Mouse (Mus musculus): ENCODE measurements around the gene Etnk1. TPM values are rescaled to one million over a fixed set of nuclear protein-coding genes. Genes with fewer than 3 reads are reported as not detected.

Etnk1 gene
- total and polyA plus RNA-seq, 3 experiments: 27.1 to 33.4 (median 32.8) TPM

DNA sequence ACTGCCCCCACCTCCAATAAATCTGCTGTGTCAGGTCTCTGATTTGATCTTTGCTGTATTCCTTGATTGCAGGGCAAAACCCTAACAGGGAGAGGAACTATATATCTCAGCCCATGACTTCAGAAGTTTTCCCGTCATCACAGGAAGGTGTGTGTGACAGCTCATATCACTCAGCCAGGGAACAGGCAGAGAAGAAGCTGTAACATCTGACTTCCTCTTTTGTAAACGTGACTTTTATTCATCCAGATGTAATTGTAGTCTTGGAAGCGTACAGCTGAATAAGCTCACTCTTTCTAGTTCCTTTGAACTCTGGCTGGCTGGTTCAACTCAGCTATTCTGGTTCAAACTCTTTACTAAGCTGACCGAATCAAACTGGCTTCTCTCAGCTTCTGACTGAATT lies 36.6 kb upstream of the Etnk1 start:
- Histone ChIP-seq H3K4me2 (ENCODE audit: insufficient read depth, low read depth, poor library complexity, severe bottlenecking) (no peak overlapping the region), H3K4me3 (replicated peaks in 1 of 3; ENCODE audit: low read depth in 2 of 3, low read length in 2 of 3, poor library complexity in 1 of 3) (no peak overlapping the region), H3K4me1 (ENCODE audit: control insufficient read depth in 1 of 2, insufficient read depth in 2 of 2) (peaks cover 3 to 9% of the 10 kb centered on the region in 2 experiments; a peak in 3 of 4 replicates), H3K36me3 (replicated peaks in 1 of 2; ENCODE audit: control insufficient read depth in 1 of 2, insufficient read depth in 1 of 2, low read length in 1 of 2) (no peaks in the 10 kb centered on the region), H3K27ac (ENCODE audit: insufficient read depth, low read depth) (no peak overlapping the region), H3K9ac (ENCODE audit: insufficient read depth, low read depth) (no peak overlapping the region), H3K27me3 (replicated peaks) (no peaks in the 10 kb centered on the region), H3K9me3 (replicated peaks; ENCODE audit: low read length) (peaks cover 3% of the 10 kb centered on the region), H3K79me2 (replicated peaks; ENCODE audit: control insufficient read depth, extremely low read depth, insufficient read depth, poor library complexity, severe bottlenecking) (no peaks in the 10 kb centered on the region)
- no peak for DNase-seq (ENCODE audit: extremely low read depth)
- no peak for TF ChIP-seq MXI1 (IDR thresholded peaks at IDR 0.05; ENCODE audit: low read depth, low read length)
- TF ChIP-seq RCOR1 (conservative IDR thresholded peaks at IDR 0.05; ENCODE audit: low read depth, low read length): no peak
- no peak for TF ChIP-seq MAFK (IDR thresholded peaks at IDR 0.05; ENCODE audit: insufficient replicate concordance, low read length)
- no peak for TF ChIP-seq ELF1 (IDR thresholded peaks at IDR 0.05; ENCODE audit: low read depth, low read length)
- TF ChIP-seq ZNF384 (IDR thresholded peaks at IDR 0.05; ENCODE audit: low read depth, low read length): no peak
- no peak for TF ChIP-seq POLR2AphosphoS2 (IDR thresholded peaks at IDR 0.05; ENCODE audit: low read depth, low read length)
- no peak for TF ChIP-seq USF2 (conservative IDR thresholded peaks at IDR 0.05; ENCODE audit: low read depth, low read length)
- no peak for TF ChIP-seq BHLHE40 (IDR thresholded peaks at IDR 0.05; ENCODE audit: low read depth, low read length)
- TF ChIP-seq NRF1 (IDR thresholded peaks at IDR 0.05; ENCODE audit: low read depth, low read length): no peak
- no peak for TF ChIP-seq SMC3 (IDR thresholded peaks at IDR 0.05; ENCODE audit: low read depth, low read length)
- TF ChIP-seq JUND (conservative IDR thresholded peaks at IDR 0.05; ENCODE audit: low read depth, low read length): no peak
- TF ChIP-seq CHD2 (IDR thresholded peaks at IDR 0.05; ENCODE audit: low read length): no peak
- TF ChIP-seq UBTF (IDR thresholded peaks at IDR 0.05; ENCODE audit: low read depth, low read length): no peak
- in situ Hi-C loops (cut with MboI; ENCODE audit: low pct_ligation_motif_present, low pct_unique_long_range_greater_than_20kb, low sequenced_read_pairs) (no loop called here), dilution Hi-C loops (cut with MboI; ENCODE audit: extremely low pct_ligation_motif_present, extremely low pct_unique_long_range_greater_than_20kb, low sequenced_read_pairs) (no loop called here)

DNA sequence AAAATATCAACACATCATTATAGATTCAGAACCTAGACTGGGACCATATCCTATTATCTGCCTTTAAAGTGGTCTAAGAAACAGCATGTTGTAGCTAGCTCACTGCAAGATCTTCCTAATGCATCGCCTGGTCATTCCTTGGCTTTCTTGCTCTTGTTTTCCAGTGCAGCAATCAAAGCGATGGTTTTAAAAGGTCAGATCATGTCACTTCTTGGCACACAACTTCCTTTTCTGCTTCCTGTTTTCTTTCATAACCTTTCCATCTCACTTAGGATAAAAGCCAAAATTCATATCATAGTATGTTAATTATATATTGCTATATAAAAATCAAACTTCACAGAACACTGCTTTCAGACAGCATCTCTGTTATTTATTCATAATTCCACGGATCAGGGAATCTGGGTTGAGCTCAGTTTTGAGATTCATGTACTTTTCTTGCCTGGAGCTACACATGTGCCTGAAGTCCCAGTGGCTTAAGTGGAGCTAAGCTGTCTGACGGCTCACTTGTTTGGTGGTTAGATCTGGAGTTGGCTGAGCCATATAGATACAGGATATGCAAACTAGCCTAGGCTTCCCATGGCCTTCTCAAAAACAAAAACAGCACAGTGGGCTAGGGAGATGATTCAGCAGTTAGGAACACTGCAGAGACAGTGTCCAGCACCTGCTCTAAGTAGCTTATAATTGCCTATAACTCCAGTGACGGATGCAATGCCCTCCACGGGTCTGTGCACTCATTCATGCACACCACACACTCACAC lies 34.9 kb upstream of the Etnk1 start:
- no peak overlapping the region for H3K9ac ChIP-seq (ENCODE audit: insufficient read depth, low read depth)
- no peak overlapping the region for H3K4me2 ChIP-seq (ENCODE audit: insufficient read depth, low read depth, poor library complexity, severe bottlenecking)
- TF ChIP-seq JUN (IDR thresholded peaks at IDR 0.05; ENCODE audit: insufficient read depth, low read depth, low read length) (no peak), MYC (IDR thresholded peaks at IDR 0.05; ENCODE audit: low read depth, low read length) (no peak), RCOR1 (conservative IDR thresholded peaks at IDR 0.05; ENCODE audit: low read depth, low read length) (no peak), MAZ (IDR thresholded peaks at IDR 0.05; ENCODE audit: low read depth, low read length) (no peak), MAFK (IDR thresholded peaks at IDR 0.05; ENCODE audit: insufficient replicate concordance, low read length) (no peak), ZKSCAN1 (IDR thresholded peaks at IDR 0.05; ENCODE audit: borderline replicate concordance, low read depth, low read length) (no peak), PAX5 (IDR thresholded peaks at IDR 0.05; ENCODE audit: low read length) (no peak), HCFC1 (IDR thresholded peaks at IDR 0.05; ENCODE audit: low read depth, low read length) (no peak), BHLHE40 (IDR thresholded peaks at IDR 0.05; ENCODE audit: low read depth, low read length) (no peak), ZNF384 (IDR thresholded peaks at IDR 0.05; ENCODE audit: low read depth, low read length) (no peak), ELF1 (IDR thresholded peaks at IDR 0.05; ENCODE audit: low read depth, low read length) (no peak), ETS1 (conservative IDR thresholded peaks at IDR 0.05; ENCODE audit: low read depth, low read length) (no peak), E2F4 (IDR thresholded peaks at IDR 0.05; ENCODE audit: insufficient replicate concordance, low read depth, low read length) (no peak), ZMIZ1 (IDR thresholded peaks at IDR 0.05; ENCODE audit: low read depth, low read length) (no peak), RAD21 (IDR thresholded peaks at IDR 0.05; ENCODE audit: low read depth, low read length) (no peak), NRF1 (IDR thresholded peaks at IDR 0.05; ENCODE audit: low read depth, low read length) (no peak), ZC3H11A (IDR thresholded peaks at IDR 0.05; ENCODE audit: low read depth, low read length) (no peak), MAX (IDR thresholded peaks at IDR 0.05; ENCODE audit: low read length) (no peak)
- H3K79me2 ChIP-seq (replicated peaks; ENCODE audit: control insufficient read depth, extremely low read depth, insufficient read depth, poor library complexity, severe bottlenecking): no peaks in the 10 kb centered on the region
- H3K4me3 ChIP-seq (replicated peaks in 1 of 3; ENCODE audit: low read depth in 2 of 3, low read length in 2 of 3, poor library complexity in 1 of 3): no peak overlapping the region
- H3K27ac ChIP-seq (ENCODE audit: insufficient read depth, low read depth): no peak overlapping the region
- no peaks in the 10 kb centered on the region for H3K27me3 ChIP-seq (replicated peaks)
- no peaks in the 10 kb centered on the region for H3K36me3 ChIP-seq (replicated peaks in 1 of 2; ENCODE audit: control insufficient read depth in 1 of 2, insufficient read depth in 1 of 2, low read length in 1 of 2)
- peak; percentile 17 for DNase-seq (ENCODE audit: extremely low read depth)
- dilution Hi-C loops (cut with MboI; ENCODE audit: extremely low pct_ligation_motif_present, extremely low pct_unique_long_range_greater_than_20kb, low sequenced_read_pairs) (no loop called here), in situ Hi-C loops (cut with MboI; ENCODE audit: low pct_ligation_motif_present, low pct_unique_long_range_greater_than_20kb, low sequenced_read_pairs) (no loop called here)
- H3K4me1 ChIP-seq (ENCODE audit: control insufficient read depth in 1 of 2, insufficient read depth in 2 of 2): peaks cover 3 to 9% of the 10 kb centered on the region in 2 experiments; a peak in 3 of 4 replicates
- H3K9me3 ChIP-seq (replicated peaks; ENCODE audit: low read length): peaks cover 3% of the 10 kb centered on the region

Measured in CH12.LX (cell line).